Mouse (Mus musculus): ENCODE data around the gene Mpv17l2.

- TF ChIP-seq POLR2A (IDR thresholded peaks at IDR 0.05; ENCODE audit: insufficient read depth, low read length) (no peak), EP300 (IDR thresholded peaks at IDR 0.05; ENCODE audit: insufficient read depth, low read depth, low read length) (no peak)
Observed at GRCm38 (mm10) chr8:70773833-70774232, 13.1 kb upstream of the Mpv17l2 start.

All from ES-Bruce4 (cell line).